Mouse (Mus musculus) cortical plate, adult 2 months (tissue): ENCODE results near the gene Arhgap25.

Source experiments
- CTCF ChIP-seq: fragments of 200-500 bp; IDR thresholded peaks from 2 replicates; pipeline ENCODE4 v1.5.1; 2011; ENCODE audit warnings: mild to moderate bottlenecking, control low read depth, low read length; ENCODE audit not compliant: insufficient read depth; ENCODE audit errors: extremely low read depth
- POLR2A ChIP-seq: fragments of 200-500 bp; IDR thresholded peaks from 2 replicates; pipeline ENCODE4 v1.6.1; 2011; ENCODE audit warnings: mild to moderate bottlenecking, low read length, control low read depth; ENCODE audit not compliant: insufficient read depth; ENCODE audit errors: extremely low read depth

DNA sequence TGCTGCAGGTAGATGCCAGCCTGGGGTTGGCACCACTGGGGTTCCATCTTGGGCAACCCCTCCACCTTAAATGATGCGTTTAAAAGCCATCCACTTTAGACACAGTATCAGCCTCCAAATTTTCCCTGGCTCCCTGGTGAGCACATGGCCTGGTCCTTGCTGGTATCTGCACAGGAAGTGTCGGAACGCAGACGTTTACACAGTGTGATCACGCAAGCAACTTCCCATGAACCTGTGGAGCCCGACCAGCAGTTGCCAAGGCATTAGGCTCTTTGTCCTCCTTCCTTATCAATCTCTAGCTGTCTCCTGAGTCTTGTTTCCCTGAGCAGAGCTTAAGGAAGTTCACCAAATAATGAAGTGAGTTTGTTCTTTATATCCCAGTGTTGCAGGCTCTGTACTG lies 77.6 kb downstream of the Arhgap25 start:
- no peak for TF ChIP-seq CTCF
- TF ChIP-seq POLR2A = no peak
